Mouse (Mus musculus): Measurements from ENCODE around the gene Usp19. TPM values are rescaled to one million over a fixed set of nuclear protein-coding genes. Genes with fewer than 3 reads are reported as not detected.

The Usp19 gene
- total RNA-seq, 1 experiment from 2014 or later, result 74.6 TPM

DNA sequence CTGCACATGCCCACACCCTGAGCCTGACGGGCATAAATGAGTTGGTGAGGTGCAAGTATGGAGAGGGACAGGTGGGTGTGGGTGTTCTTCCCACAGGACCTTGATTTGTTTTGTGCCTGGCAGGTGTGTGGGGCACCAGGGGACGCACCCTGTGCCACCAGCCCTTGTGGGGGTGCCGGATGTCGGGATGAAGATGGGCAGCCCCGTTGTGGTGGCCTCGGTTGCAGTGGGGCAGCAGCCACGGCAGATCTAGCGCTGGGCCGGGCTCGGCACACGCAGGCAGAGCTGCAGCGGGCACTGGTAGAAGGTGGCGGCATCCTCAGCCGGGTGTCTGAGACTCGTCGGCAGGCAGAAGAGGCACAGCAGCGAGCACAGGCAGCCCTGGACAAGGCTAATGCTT lies 2.0 kb upstream of the Usp19 start:
- ATAC-seq (replicated peaks in 1 of 2; ENCODE audit: insufficient read depth in 1 of 2, low FRiP score in 2 of 2, low TSS enrichment in 1 of 2, low read depth in 1 of 2, poor library complexity in 2 of 2, severe bottlenecking in 2 of 2), result no peak

DNA sequence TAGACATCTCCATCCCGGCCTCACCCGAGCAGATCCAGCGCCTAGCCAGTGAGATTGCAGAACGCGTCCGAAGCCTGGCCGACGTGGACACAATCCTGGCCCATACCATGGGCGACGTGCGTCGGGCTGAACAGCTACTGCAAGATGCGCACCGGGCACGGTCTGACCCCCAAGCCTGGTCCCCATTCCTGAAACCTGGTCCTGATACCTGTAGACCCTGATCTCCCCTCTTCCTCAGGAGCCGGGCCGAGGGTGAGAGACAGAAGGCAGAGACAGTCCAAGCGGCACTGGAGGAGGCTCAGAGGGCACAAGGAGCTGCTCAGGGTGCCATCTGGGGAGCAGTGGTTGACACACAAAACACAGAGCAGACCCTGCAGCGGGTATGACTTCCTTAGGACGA lies 1.2 kb upstream of the Usp19 start:
- no peak for ATAC-seq (replicated peaks in 1 of 2; ENCODE audit: insufficient read depth in 1 of 2, low FRiP score in 2 of 2, low TSS enrichment in 1 of 2, low read depth in 1 of 2, poor library complexity in 2 of 2, severe bottlenecking in 2 of 2)

DNA sequence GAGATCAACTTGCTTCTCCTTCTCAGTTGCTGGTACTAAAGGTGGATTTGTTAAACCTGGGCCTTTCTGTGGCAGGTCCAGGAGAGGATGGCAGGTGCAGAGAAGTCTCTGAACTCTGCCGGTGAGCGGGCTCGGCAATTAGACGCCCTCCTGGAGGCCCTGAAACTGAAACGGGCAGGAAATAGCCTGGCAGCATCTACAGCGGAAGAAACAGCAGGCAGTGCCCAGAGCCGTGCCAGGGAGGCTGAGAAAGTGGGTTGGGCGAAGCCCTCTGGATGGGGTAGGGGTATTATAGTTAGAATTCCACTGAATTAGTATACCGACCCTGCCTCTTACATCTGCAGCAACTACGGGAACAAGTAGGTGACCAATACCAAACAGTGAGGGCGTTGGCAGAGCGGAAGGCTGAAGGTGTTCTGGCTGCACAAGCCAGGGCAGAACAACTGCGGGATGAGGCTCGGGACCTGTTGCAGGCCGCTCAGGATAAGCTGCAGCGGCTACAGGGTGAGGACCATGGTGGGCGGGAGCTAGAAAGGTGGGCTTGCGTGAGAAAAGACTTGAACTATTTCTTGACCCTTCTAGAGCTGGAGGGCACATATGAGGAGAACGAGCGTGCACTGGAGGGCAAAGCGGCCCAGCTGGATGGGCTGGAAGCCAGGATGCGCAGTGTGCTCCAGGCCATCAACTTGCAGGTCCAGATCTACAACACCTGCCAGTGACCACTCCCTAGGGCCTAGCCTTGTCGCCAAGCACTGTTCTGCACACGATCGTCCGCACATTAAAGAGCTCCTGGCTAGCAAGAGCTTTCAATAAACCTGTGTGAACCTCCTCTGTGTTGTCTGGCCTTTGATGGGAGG lies 472 bp upstream of the Usp19 start:
- ATAC-seq (replicated peaks in 1 of 2; ENCODE audit: insufficient read depth in 1 of 2, low FRiP score in 2 of 2, low TSS enrichment in 1 of 2, low read depth in 1 of 2, poor library complexity in 2 of 2, severe bottlenecking in 2 of 2), result no peak

DNA sequence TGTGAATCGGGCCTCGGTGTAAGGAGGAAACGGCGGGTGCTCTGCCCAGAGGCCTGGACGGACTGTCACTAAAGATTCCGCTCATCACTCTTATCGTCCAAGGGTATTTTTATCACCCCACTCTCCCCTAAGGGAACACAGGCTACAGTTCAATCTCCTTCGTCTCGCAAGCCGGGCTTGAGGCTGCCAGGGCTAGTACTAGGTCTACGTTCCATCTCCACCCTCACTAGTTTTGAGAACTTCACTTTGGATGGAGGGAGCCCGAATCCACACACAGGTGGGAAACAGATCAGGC lies 831 bp downstream of the Usp19 start:
- no peak for ATAC-seq (replicated peaks in 1 of 2; ENCODE audit: insufficient read depth in 1 of 2, low FRiP score in 2 of 2, low TSS enrichment in 1 of 2, low read depth in 1 of 2, poor library complexity in 2 of 2, severe bottlenecking in 2 of 2)

DNA sequence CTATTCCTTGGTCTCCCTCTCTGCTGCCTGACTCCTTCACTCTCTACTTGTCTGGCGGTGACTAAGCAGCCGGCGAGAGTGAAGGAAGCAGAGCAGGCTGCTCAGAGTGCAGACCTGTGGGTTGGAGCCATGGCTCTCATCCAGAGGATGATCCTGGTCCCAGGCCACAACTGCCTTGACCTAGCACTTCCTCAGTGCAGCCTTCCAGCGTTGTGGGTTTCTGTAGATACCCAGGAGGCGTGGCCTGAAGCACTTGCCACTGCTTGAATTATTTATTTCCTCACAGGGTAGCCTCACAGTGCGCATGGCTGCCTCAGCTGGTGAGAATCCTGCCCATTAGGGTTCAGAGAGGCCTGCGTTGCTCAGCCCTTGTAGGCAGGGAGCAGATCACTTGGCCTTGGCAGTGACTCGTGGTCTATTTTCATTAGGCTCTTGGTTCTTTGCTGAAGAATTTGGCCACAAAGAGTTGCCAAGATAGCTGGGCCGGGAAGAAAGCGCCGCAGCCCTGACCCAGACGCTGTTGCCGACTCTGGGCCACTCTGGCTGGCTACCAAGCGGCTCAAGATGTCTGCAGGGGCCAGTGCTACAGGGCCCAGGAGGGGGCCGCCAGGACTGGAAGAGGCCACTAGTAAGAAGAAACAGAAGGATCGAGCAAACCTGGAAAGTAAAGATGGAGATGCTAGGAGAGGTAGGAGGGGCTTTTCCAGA lies 1.8 kb downstream of the Usp19 start:
- peak; percentile 61 to 72 for ATAC-seq (replicated peaks in 1 of 2; ENCODE audit: insufficient read depth in 1 of 2, low FRiP score in 2 of 2, low TSS enrichment in 1 of 2, low read depth in 1 of 2, poor library complexity in 2 of 2, severe bottlenecking in 2 of 2)

DNA sequence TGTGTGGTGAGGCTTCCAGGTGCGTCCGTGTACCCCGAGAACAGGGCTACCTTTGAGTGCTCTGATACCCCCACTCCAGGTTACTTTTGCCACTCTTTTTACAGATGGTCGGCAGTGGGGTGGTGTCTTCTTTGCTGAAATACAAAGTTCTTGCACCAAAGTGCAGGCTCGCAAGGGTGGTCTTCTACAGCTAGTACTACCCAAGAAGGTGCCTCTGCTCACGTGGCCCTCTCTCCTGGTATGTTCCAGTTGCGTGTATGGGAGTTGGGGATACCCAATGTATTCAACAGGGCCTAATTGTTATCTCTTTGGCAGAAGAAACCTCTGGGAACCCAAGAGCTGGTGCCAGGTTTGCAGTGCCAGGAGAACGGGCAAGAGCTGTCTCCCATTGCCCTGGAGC lies 2.8 kb downstream of the Usp19 start:
- ATAC-seq (replicated peaks in 1 of 2; ENCODE audit: insufficient read depth in 1 of 2, low FRiP score in 2 of 2, low TSS enrichment in 1 of 2, low read depth in 1 of 2, poor library complexity in 2 of 2, severe bottlenecking in 2 of 2), result no peak

DNA sequence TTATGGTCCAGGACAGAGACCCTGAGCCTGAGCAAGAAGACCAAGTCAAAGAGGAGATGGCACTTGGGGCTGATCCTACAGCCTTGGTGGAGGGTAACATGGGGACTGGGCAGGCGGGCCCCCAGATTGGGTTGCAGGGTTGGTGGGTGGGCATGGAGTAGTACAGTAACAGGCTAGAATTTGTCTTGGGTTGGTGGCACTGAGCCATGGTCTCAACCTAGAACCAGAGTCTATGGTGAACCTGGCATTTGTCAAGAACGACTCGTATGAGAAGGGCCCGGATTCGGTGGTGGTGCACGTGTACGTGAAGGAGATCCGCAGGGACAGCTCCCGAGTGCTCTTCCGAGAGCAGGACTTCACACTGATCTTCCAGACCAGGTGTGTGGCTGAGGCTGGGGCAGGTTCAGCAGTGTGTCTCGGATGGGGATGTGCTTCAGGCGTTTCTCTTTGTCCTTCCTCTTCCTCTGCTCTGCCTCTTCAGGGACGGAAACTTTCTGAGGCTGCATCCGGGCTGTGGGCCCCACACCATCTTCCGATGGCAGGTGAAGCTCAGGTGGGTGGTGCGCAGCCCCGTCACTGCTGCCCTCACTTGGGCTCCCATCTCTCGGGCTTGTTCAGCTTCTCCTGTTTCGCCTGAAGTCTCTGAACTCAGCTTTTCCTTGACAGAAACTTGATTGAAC lies 3.9 kb downstream of the Usp19 start:
- ATAC-seq (replicated peaks in 1 of 2; ENCODE audit: insufficient read depth in 1 of 2, low FRiP score in 2 of 2, low TSS enrichment in 1 of 2, low read depth in 1 of 2, poor library complexity in 2 of 2, severe bottlenecking in 2 of 2), result no peak

DNA sequence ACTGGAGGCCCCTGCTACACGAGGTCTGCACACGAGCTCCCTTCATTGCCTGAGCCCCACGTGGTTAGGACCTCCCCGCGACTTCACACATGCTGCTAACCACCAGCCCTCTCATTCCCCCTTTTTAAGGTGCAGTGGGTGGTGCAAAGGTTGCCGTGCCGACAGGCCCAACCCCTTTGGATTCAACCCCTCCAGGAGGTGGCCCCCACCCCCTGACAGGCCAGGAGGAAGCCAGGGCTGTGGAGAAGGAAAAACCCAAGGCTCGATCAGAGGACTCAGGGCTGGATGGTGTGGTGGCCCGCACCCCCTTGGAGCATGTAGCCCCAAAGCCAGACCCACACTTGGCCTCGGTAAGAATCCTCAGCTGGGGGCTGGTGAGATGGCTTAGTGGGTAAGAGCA lies 4.5 kb downstream of the Usp19 start:
- ATAC-seq (replicated peaks in 1 of 2; ENCODE audit: insufficient read depth in 1 of 2, low FRiP score in 2 of 2, low TSS enrichment in 1 of 2, low read depth in 1 of 2, poor library complexity in 2 of 2, severe bottlenecking in 2 of 2), result no peak

DNA sequence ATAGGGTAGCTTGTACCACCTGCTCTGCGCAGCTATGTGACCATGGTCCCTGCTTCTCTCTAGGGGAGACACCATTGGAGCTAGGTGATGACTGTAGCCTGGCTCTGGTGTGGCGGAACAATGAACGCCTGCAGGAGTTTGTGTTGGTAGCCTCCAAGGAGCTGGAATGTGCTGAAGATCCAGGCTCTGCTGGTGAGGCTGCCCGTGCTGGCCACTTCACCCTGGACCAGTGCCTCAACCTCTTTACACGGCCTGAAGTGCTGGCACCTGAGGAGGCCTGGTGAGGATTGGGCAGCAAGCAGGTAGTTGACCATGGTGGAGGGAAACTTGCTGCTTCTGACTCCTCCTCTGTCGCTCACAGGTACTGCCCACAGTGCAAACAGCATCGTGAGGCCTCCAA lies 8.8 kb downstream of the Usp19 start:
- ATAC-seq (replicated peaks in 1 of 2; ENCODE audit: insufficient read depth in 1 of 2, low FRiP score in 2 of 2, low TSS enrichment in 1 of 2, low read depth in 1 of 2, poor library complexity in 2 of 2, severe bottlenecking in 2 of 2), result no peak

DNA sequence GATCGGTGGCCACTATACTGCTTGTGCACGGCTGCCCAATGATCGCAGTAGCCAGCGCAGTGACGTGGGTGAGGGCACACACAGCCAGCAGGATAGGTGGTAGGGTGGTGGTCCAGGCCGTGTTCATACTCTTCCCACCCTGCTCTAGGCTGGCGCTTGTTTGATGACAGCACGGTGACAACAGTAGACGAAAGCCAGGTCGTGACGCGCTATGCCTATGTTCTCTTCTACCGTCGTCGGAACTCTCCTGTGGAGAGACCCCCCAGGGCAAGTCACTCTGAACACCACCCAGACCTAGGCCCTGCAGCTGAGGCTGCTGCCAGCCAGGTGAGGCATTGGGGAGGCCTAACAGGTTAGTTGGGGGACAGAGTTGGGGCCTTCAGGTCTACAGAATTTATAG lies 9.5 kb downstream of the Usp19 start:
- ATAC-seq (replicated peaks in 1 of 2; ENCODE audit: insufficient read depth in 1 of 2, low FRiP score in 2 of 2, low TSS enrichment in 1 of 2, low read depth in 1 of 2, poor library complexity in 2 of 2, severe bottlenecking in 2 of 2), result no peak

DNA sequence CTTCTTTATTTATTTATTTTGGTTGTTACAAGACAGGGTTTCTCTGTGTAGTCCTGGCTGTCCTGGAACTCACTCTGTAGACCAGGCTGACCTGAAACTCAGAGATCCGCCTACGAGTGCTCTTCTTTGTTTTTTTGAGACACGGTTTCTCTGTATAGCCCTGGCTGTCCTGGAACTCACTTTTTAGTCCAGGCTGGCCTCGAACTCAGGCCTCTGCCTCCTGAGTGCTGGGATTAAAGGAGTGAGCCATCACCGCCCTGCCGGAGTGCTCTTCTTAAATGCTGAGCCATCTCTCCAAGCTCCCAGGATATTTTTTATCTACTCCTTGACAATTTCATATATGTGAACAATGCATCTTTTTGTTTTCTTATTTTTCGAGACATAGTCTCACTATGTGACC lies 16.5 kb downstream of the Usp19 start:
- ATAC-seq (replicated peaks in 1 of 2; ENCODE audit: insufficient read depth in 1 of 2, low FRiP score in 2 of 2, low TSS enrichment in 1 of 2, low read depth in 1 of 2, poor library complexity in 2 of 2, severe bottlenecking in 2 of 2), result no peak

DNA sequence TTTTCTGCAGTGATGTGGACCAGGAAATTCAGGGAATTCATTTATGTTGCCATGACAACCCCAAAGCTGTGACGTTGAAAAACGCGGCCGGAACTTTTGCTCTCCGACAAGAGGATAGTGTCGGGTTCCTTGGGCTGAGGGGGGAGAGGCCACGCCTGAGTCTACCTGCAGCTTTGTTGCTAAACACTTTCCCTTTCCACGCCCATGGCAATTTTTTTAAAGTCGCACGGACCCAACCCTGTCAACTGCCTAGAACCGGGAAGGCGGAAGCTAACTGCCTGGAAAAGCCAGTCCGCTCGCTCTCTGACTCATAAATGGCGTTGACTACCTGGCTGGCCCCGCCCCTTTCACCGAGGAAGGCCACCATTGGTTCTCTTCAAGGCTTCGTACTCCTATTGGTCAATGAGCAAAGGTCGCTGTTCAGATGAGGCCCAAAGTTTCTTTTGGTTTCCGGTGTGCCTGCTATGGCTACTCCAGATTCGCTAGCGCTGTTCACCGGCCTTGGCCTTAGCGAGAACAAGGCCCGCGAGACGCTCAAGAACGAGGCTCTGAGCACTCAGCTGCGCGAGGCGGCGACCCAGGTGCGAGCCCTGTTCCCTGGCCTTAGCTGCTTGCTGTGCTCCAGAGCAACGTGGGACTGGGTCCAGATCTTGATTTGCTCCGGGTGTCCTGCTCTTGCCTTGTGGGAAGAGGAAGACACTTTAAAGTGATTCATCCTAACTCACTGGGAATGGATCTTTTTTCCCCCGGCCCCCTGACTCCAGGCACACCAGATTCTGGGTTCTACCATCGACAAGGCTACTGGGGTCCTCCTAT lies 17.4 kb downstream of the Usp19 start, which contains the start of gene Qars:
Gene Qars, plus strand, starts transcription at position 88 of the 816 bp plus-strand sequence.
- ATAC-seq (replicated peaks in 1 of 2; ENCODE audit: insufficient read depth in 1 of 2, low FRiP score in 2 of 2, low TSS enrichment in 1 of 2, low read depth in 1 of 2, poor library complexity in 2 of 2, severe bottlenecking in 2 of 2), result peak; percentile 99

DNA sequence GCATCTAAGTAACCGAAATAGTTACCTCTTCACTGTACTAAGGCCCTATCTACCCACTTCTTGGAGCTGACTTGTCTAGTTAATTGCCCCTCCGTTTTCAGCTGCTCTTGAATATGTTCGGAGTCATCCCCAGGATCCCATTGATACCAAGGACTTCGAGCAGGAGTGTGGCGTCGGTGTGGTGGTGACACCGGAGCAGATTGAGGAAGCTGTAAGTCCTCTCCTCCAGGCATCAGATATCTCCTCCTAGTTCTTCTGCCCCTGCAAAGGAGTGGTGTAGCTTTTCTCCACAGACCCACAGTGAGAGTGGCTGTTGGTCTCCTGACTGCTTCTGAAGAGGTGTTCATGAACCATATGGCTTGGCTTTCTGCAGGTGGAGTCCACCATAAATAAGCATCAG lies 18.4 kb downstream of the Usp19 start:
- ATAC-seq (replicated peaks in 1 of 2; ENCODE audit: insufficient read depth in 1 of 2, low FRiP score in 2 of 2, low TSS enrichment in 1 of 2, low read depth in 1 of 2, poor library complexity in 2 of 2, severe bottlenecking in 2 of 2), result no peak

DNA sequence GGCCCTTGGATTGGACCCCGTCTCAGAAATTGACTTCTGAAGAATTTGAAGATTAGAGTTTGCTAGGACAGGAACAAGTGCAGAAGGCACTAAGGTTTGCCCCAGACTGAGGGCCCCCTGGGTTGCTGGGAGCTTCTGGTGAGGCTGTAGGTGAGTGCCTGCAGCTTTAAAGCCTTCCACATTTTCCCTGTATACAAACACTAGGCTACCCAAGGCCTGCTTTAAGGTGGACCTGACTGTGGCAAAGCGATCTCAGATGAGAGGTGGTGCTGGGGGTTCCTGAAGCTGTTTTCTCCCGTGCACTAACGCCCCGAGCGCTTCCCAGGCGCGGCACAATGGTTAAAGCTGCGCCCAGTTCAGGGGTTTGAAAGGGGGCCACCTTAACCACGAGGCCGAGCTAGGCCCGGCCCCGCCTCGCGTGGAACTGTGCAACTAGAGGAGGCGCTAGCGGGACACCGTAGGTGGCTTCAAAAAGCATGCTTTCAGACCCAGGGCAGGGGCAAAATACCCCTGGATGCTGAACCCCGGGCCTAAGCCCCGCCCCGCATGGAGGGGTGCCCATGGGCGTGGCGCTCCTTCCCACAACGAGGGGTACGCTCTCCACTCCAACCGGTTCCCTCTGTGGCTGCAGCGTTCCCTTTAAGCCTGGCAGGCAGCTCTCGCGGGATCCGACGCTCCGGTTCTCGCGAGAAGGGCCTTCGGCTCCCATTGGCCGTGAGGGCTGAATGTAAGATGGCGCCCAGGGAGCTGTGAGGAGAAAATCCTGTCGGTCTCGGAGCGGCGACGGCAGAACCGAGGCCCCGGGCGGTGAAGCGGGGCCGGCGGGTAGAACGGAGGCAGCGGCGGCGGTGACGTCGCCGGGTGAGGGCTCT lies 26.2 kb downstream of the Usp19 start, which contains the start of gene Qrich1:
Gene Qrich1, plus strand, starts transcription at position 427 of the 872 bp plus-strand sequence.
- peak; percentile 95 to 96 for ATAC-seq (replicated peaks in 1 of 2; ENCODE audit: insufficient read depth in 1 of 2, low FRiP score in 2 of 2, low TSS enrichment in 1 of 2, low read depth in 1 of 2, poor library complexity in 2 of 2, severe bottlenecking in 2 of 2)

DNA sequence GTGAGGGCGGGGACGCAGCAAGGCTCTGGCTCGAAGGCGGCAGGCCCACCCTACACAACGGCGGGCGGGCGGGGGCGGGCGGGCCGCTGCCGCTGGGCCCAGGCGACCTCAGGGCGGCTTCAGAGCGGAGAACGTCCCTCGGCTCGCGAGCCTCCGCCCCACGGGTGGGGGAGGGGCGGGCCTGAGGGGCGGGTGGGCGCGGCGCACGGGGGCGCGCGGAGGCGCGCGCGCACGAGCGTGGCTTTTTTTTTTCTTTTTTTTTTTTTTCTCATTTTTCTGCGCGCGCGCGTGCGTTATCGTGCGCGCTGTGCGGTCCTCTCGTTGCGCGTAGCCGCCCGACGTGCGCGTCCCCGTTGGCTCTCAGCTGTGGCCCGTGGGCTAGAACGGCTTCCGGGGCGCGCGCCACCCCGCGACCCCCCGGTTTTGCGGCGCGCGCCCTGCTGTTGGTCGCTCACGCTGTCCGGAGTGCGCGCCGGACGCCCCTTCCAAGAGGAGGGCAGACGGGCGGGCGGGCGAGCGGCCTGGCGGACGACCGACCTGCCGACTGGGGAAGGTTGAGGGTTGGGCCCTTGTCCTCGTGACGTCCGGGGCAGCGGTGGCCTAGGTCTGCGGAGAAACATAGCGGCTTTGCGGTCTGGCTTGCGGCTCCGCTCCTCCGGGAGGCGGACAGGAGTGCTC lies 27.0 kb downstream of the Usp19 start:
- peak in 1 of 2 experiments; percentile 41; a peak in 2 of 4 replicates for ATAC-seq (replicated peaks in 1 of 2; ENCODE audit: insufficient read depth in 1 of 2, low FRiP score in 2 of 2, low TSS enrichment in 1 of 2, low read depth in 1 of 2, poor library complexity in 2 of 2, severe bottlenecking in 2 of 2)

DNA sequence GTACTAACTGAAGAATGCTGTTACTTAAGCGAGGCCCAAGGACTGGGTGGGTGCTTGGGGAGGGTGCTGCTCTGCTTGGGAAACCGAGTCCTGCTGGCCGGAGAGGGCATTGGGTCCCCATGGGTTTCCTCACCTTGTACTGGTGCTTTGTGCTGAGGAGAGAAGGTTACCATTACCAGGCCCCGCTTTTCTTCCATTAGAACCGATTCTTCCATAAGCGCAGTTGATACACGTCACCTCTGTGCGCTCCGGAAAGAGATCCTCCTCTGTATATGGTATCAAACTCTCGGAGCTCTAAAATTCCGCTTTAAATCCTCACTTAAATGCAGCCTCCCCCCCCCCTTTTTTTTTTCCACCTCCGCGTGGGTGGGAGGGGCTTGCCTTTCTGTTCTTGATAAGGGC lies 27.5 kb downstream of the Usp19 start:
- ATAC-seq (replicated peaks in 1 of 2; ENCODE audit: insufficient read depth in 1 of 2, low FRiP score in 2 of 2, low TSS enrichment in 1 of 2, low read depth in 1 of 2, poor library complexity in 2 of 2, severe bottlenecking in 2 of 2), result peak; percentile 10 to 36; a peak in 3 of 4 replicates
